Mouse (Mus musculus): Measurements from ENCODE around the gene Adgrg5. TPM values are rescaled to one million over a fixed set of nuclear protein-coding genes. Genes with fewer than 3 reads are reported as not detected.

Adgrg5 gene
- total and polyA plus RNA-seq, 3 experiments = 0.87 to 3.2 (median 2.9) TPM

DNA sequence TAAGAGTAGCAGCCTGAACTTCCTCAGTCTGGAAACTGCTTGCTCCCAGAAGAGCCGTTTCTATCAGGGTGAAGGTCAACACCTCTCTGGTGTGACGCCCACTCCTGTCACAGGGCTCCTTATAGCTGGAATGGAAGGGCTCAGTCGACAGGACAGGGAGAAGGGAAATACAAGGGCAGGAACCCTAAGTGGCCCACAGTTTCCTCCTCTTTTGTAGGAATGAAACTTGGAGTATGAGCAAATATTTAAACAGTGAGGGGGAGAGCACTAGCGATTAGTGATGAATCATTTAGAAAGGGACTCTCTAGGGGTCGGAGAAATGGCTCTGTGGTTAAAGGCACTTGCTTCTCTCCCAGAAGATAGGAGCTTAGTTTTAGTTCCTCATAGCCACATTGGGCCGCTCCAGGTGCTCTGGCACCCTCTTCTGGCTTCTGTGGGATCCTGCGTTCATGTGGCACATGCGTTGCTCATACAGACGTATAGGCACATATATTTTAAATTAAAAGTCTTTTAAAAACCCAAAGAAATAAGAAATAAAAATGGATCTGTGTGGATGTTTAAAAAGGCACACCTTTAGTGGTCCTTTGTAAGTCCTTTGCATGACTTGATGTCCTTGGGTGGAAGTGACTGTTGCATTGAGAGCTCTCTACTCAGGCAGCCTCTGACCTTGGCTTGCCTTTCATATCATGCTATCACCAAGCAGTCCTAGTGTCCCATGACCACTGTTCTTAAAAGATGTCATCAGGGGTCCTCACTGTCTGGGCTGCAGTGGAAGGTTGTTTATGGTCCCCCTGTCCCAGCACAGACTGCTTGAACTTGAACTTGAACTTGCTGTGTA, 31.6 kb downstream of the Adgrg5 start:
- H3K4me1 ChIP-seq (ENCODE audit: insufficient read depth, low read depth, low read length) = peaks cover 54% of the 10 kb centered on the region
- H3K27me3 ChIP-seq (ENCODE audit: insufficient read depth, low read length) = no peaks in the 10 kb centered on the region
- H3K9me3 ChIP-seq (replicated peaks) = no peaks in the 10 kb centered on the region
- no peaks in the 10 kb centered on the region for H3K36me3 ChIP-seq (replicated peaks)
- peak; percentile 41 for DNase-seq (ENCODE audit: low spot score)
- ATAC-seq (ENCODE audit: extremely low read depth, insufficient number of reproducible peaks, low FRiP score, poor library complexity, severe bottlenecking) = peak; percentile 76
- TF ChIP-seq POLR2AphosphoS5 (IDR thresholded peaks at IDR 0.05; ENCODE audit: insufficient replicate concordance, low read depth, low read length) = no peak
- TF ChIP-seq TAL1 (conservative IDR thresholded peaks at IDR 0.05; ENCODE audit: low read depth, low read length) = no peak
- peak; percentile 39; the same call in 1 of the 2 replicates for TF ChIP-seq CTCF (IDR thresholded peaks at IDR 0.05; ENCODE audit: low read depth, low read length)
- no peak overlapping the region; the same call in 1 of the 2 replicates for H3K4me3 ChIP-seq (ENCODE audit: low read depth, low read length)

DNA sequence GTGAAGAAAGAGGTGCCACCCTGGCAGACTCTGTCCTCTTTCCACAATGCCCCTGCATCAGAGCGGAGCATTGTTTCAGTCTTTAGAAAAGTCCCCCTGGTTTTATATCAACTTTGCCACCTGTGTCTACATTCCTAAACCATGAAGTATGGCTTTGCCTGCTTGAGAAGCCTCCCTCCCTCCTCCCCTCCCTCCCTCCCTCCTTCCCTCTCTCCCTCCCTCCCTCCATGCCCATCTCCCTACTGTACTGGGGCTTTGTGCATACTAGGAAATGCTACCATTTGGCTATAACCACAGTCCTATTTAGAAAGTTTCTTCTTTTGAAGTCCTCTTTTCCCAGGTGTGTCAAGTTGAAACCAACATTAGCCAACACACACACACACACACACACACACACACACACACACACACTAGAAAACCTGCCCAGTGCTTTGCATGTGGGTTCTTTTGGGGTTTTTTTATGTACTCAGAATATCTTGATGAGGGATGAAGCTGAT, 32.6 kb downstream of the Adgrg5 start:
- H3K36me3 ChIP-seq (replicated peaks) = no peaks in the 10 kb centered on the region
- H3K4me3 ChIP-seq (ENCODE audit: low read depth, low read length) = no peak overlapping the region
- DNase-seq (ENCODE audit: low spot score) = no peak
- no peak for ATAC-seq (ENCODE audit: extremely low read depth, insufficient number of reproducible peaks, low FRiP score, poor library complexity, severe bottlenecking)
- no peaks in the 10 kb centered on the region for H3K9me3 ChIP-seq (replicated peaks)
- H3K27me3 ChIP-seq (ENCODE audit: insufficient read depth, low read length) = no peaks in the 10 kb centered on the region
- TF ChIP-seq GATA2 (IDR thresholded peaks at IDR 0.05; ENCODE audit: borderline replicate concordance, low read depth, low read length) = no peak
- TF ChIP-seq CTCF (IDR thresholded peaks at IDR 0.05; ENCODE audit: low read depth, low read length) = no peak
- no peak for TF ChIP-seq POLR2AphosphoS5 (IDR thresholded peaks at IDR 0.05; ENCODE audit: insufficient replicate concordance, low read depth, low read length)
- TF ChIP-seq GATA1 (IDR thresholded peaks at IDR 0.05; ENCODE audit: borderline replicate concordance, low read length) = no peak
- TF ChIP-seq TAL1 (conservative IDR thresholded peaks at IDR 0.05; ENCODE audit: low read depth, low read length) = no peak
- peaks cover 53% of the 10 kb centered on the region for H3K4me1 ChIP-seq (ENCODE audit: insufficient read depth, low read depth, low read length)

DNA sequence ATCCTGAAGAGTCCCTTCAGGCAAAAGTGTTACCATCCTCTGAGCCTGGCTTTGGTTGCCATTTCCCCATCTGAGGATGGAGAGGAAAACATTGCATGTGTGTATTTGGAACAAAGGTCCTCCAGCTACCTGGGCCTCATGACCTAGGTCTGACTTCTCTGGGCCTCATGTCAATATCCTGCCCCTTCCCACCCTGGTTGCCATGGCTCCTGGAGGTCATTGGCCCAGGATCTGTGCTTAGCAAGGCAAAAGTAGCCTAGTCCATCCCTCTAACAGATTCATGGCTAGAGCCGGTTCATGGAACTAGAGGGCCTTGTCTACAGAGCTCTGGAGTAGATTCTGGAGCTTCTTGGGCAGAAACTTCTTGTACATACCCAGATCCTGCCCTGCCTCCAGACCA, 38.7 kb downstream of the Adgrg5 start:
- ATAC-seq (ENCODE audit: extremely low read depth, insufficient number of reproducible peaks, low FRiP score, poor library complexity, severe bottlenecking) (no peak), DNase-seq (ENCODE audit: low spot score) (no peak)
- TF ChIP-seq GATA1 (IDR thresholded peaks at IDR 0.05; ENCODE audit: borderline replicate concordance, low read length) (no peak), POLR2AphosphoS5 (IDR thresholded peaks at IDR 0.05; ENCODE audit: insufficient replicate concordance, low read depth, low read length) (no peak), TAL1 (conservative IDR thresholded peaks at IDR 0.05; ENCODE audit: low read depth, low read length) (no peak), CTCF (IDR thresholded peaks at IDR 0.05; ENCODE audit: low read depth, low read length) (no peak), GATA2 (IDR thresholded peaks at IDR 0.05; ENCODE audit: borderline replicate concordance, low read depth, low read length) (no peak)
- Histone ChIP-seq H3K9me3 (replicated peaks) (no peaks in the 10 kb centered on the region), H3K27me3 (ENCODE audit: insufficient read depth, low read length) (no peaks in the 10 kb centered on the region), H3K36me3 (replicated peaks) (no peaks in the 10 kb centered on the region), H3K4me3 (ENCODE audit: low read depth, low read length) (no peak overlapping the region), H3K4me1 (ENCODE audit: insufficient read depth, low read depth, low read length) (peaks cover 71% of the 10 kb centered on the region)

DNA sequence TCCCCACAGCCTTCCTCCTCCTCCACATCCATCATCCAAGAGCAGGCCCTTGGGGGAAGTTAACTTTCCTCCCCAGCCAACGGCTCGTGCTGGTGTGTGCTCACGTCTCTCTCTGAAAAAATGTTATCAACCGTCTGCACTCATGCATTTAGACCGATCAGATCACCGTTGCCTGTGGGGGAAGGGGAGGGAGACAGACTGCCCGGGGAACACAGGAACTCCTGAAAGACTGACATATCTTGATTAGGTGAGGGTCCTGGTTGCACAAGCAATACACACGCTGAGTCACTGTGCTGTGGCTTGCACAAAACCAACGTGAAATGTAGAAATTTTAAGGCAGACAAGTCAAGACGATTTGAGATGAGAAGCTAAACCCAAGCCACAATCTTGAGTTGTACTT, 41.3 kb downstream of the Adgrg5 start:
- no peak for TF ChIP-seq GATA1 (IDR thresholded peaks at IDR 0.05; ENCODE audit: borderline replicate concordance, low read length)
- peak; percentile 90 for TF ChIP-seq TAL1 (conservative IDR thresholded peaks at IDR 0.05; ENCODE audit: low read depth, low read length)
- no peak for TF ChIP-seq CTCF (IDR thresholded peaks at IDR 0.05; ENCODE audit: low read depth, low read length)
- TF ChIP-seq POLR2AphosphoS5 (IDR thresholded peaks at IDR 0.05; ENCODE audit: insufficient replicate concordance, low read depth, low read length) = no peak
- TF ChIP-seq GATA2 (IDR thresholded peaks at IDR 0.05; ENCODE audit: borderline replicate concordance, low read depth, low read length) = peak; percentile 36; the same call in 1 of the 2 replicates
- H3K4me3 ChIP-seq (ENCODE audit: low read depth, low read length) = peak overlapping the region; percentile 16; the same call in 1 of the 2 replicates
- no peaks in the 10 kb centered on the region for H3K36me3 ChIP-seq (replicated peaks)
- peak; percentile 71 for DNase-seq (ENCODE audit: low spot score)
- peak; percentile 96 for ATAC-seq (ENCODE audit: extremely low read depth, insufficient number of reproducible peaks, low FRiP score, poor library complexity, severe bottlenecking)
- H3K4me1 ChIP-seq (ENCODE audit: insufficient read depth, low read depth, low read length) = peaks cover 88% of the 10 kb centered on the region
- no peaks in the 10 kb centered on the region for H3K9me3 ChIP-seq (replicated peaks)
- no peaks in the 10 kb centered on the region for H3K27me3 ChIP-seq (ENCODE audit: insufficient read depth, low read length)

DNA sequence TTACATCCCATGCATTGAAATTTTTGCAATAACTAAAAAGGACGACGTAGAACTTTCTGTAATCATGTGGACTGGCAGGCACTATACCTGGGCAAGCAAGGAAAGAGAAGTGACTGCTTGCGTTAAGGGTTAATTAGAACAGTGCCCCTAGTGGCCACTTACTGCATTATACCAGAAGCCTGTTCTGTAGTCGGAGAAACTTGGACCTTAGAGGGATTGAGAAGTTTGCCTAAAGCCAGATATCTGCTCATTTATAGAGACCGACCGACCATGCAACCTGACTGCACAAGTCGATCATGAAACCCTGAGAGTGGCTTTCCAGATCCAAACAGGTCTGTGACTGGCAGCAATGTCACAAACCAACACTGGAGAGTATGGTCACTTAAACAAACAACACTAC, 43.1 kb downstream of the Adgrg5 start:
- peaks cover 90% of the 10 kb centered on the region for H3K4me1 ChIP-seq (ENCODE audit: insufficient read depth, low read depth, low read length)
- no peaks in the 10 kb centered on the region for H3K36me3 ChIP-seq (replicated peaks)
- ATAC-seq (ENCODE audit: extremely low read depth, insufficient number of reproducible peaks, low FRiP score, poor library complexity, severe bottlenecking) = no peak
- TF ChIP-seq CTCF (IDR thresholded peaks at IDR 0.05; ENCODE audit: low read depth, low read length) (peak; percentile 58; the same call in 1 of the 2 replicates), TAL1 (conservative IDR thresholded peaks at IDR 0.05; ENCODE audit: low read depth, low read length) (no peak)
- no peaks in the 10 kb centered on the region for H3K9me3 ChIP-seq (replicated peaks)
- no peak for DNase-seq (ENCODE audit: low spot score)
- H3K4me3 ChIP-seq (ENCODE audit: low read depth, low read length) = no peak overlapping the region
- no peaks in the 10 kb centered on the region for H3K27me3 ChIP-seq (ENCODE audit: insufficient read depth, low read length)

DNA sequence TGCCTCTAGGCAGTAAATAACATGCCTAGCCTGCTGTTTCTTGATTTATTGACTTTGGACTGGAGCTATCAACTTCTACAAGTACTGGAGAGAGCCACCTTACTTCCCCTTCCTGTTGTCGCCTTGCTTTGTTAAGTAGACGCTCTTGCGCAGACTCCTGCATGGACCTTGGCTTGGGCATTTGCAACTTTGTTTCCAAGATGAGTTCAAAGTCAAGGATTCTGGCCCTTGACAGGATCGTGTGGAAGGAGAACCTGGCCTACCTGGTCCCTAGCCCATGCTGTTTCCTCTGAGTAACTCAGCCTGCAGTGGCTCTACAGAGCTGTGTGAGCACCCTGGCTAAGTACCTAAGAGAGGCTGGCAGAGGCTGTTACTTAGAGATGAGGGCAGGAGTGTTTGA, 43.6 kb downstream of the Adgrg5 start:
- peaks cover 90% of the 10 kb centered on the region for H3K4me1 ChIP-seq (ENCODE audit: insufficient read depth, low read depth, low read length)
- no peak overlapping the region for H3K4me3 ChIP-seq (ENCODE audit: low read depth, low read length)
- TF ChIP-seq GATA1 (IDR thresholded peaks at IDR 0.05; ENCODE audit: borderline replicate concordance, low read length) (no peak), GATA2 (IDR thresholded peaks at IDR 0.05; ENCODE audit: borderline replicate concordance, low read depth, low read length) (no peak), TAL1 (conservative IDR thresholded peaks at IDR 0.05; ENCODE audit: low read depth, low read length) (no peak), CTCF (IDR thresholded peaks at IDR 0.05; ENCODE audit: low read depth, low read length) (no peak), POLR2AphosphoS5 (IDR thresholded peaks at IDR 0.05; ENCODE audit: insufficient replicate concordance, low read depth, low read length) (no peak)
- H3K27me3 ChIP-seq (ENCODE audit: insufficient read depth, low read length) = no peaks in the 10 kb centered on the region
- DNase-seq (ENCODE audit: low spot score) (no peak), ATAC-seq (ENCODE audit: extremely low read depth, insufficient number of reproducible peaks, low FRiP score, poor library complexity, severe bottlenecking) (no peak)
- no peaks in the 10 kb centered on the region for H3K9me3 ChIP-seq (replicated peaks)
- H3K36me3 ChIP-seq (replicated peaks) = no peaks in the 10 kb centered on the region
